Mouse (Mus musculus) heart, postnatal 0 days (tissue): ENCODE measurements around the gene Mphosph9.

ENCODE experiments used
- CTCF ChIP-seq: IDR thresholded peaks from 2 replicates; pipeline ENCODE4 v1.5.1; 2016; ENCODE audit warnings: antibody characterized with exemption, control low read depth, low read depth
- EP300 ChIP-seq: IDR thresholded peaks from 2 replicates; pipeline ENCODE4 v1.6.1; 2016; ENCODE audit warnings: antibody characterized with exemption, low read depth

- TF ChIP-seq CTCF (no peak), EP300 (no peak)
Measured at GRCm38 (mm10) chr5:124377149-124377548, 49.4 kb upstream of the Mphosph9 start.
